Mouse (Mus musculus) embryonic facial prominence, embryonic 13.5 days (tissue): ENCODE data around the gene Rps10. TPM values are rescaled to one million over a fixed set of nuclear protein-coding genes. Genes with fewer than 3 reads are reported as not detected.

Experiments
- ATAC-seq: fragments of 200-750 bp; cut with Nextera tagmentation; 2 replicates; pipeline ENCODE4 v1.8.0; 2017; ENCODE audit warnings: low read depth; ENCODE audit not compliant: insufficient number of reproducible peaks, insufficient read depth, low FRiP score, low TSS enrichment
- H3K27ac ChIP-seq: fragments of 300-500 bp; sonication (generic); 2 replicates; pipeline ENCODE4 v1.5.1; 2015; ENCODE audit warnings: moderate library complexity, mild to moderate bottlenecking, inconsistent platforms
- H3K27me3 ChIP-seq: fragments of 300-500 bp; sonication (generic); 2 replicates; pipeline ENCODE4 v1.6.1; 2015; ENCODE audit warnings: mild to moderate bottlenecking, inconsistent platforms
- H3K36me3 ChIP-seq: fragments of 300-500 bp; sonication (generic); 2 replicates; pipeline ENCODE4 v1.6.1; 2015; ENCODE audit warnings: mild to moderate bottlenecking, inconsistent platforms
- H3K4me1 ChIP-seq: fragments of 300-500 bp; sonication (generic); 2 replicates; pipeline ENCODE4 v1.6.1; 2015; ENCODE audit warnings: inconsistent platforms
- H3K4me2 ChIP-seq: fragments of 300-500 bp; sonication (generic); 2 replicates; pipeline ENCODE4 v1.6.1; 2015; ENCODE audit warnings: moderate library complexity, mild to moderate bottlenecking, inconsistent platforms
- H3K4me3 ChIP-seq: fragments of 300-500 bp; sonication (generic); 2 replicates; pipeline ENCODE4 v1.5.1; 2015; ENCODE audit warnings: mild to moderate bottlenecking, inconsistent platforms
- H3K9ac ChIP-seq: fragments of 300-500 bp; sonication (generic); 2 replicates; pipeline ENCODE4 v1.6.1; 2015; ENCODE audit warnings: mild to moderate bottlenecking, inconsistent platforms
- H3K9me3 ChIP-seq: fragments of 300-500 bp; sonication (generic); 2 replicates; pipeline ENCODE4 v1.6.1; 2016; ENCODE audit warnings: inconsistent platforms
- WGBS: fragments of 180-500 bp; shearing (Covaris S2); methylation state at CpG from one replicate; pipeline ENCODE4 v1.1.7; 2015; ENCODE audit warnings: mixed read lengths; 5-methylcytosine and 5-hydroxymethylcytosine counted together
- polyA plus RNA-seq: library from polyadenylated mRNA; unstranded; fragments of >200 nt; fragmentation: Nextera tagmentation; extraction: Ambion mirVana; gene quantifications from 2 replicates; pipeline ENCODE4 v1.2.1, GENCODE M21; 2015

Gene Rps10
- polyA plus RNA-seq, 1 experiment from 2014 or later: 1,137 TPM

DNA sequence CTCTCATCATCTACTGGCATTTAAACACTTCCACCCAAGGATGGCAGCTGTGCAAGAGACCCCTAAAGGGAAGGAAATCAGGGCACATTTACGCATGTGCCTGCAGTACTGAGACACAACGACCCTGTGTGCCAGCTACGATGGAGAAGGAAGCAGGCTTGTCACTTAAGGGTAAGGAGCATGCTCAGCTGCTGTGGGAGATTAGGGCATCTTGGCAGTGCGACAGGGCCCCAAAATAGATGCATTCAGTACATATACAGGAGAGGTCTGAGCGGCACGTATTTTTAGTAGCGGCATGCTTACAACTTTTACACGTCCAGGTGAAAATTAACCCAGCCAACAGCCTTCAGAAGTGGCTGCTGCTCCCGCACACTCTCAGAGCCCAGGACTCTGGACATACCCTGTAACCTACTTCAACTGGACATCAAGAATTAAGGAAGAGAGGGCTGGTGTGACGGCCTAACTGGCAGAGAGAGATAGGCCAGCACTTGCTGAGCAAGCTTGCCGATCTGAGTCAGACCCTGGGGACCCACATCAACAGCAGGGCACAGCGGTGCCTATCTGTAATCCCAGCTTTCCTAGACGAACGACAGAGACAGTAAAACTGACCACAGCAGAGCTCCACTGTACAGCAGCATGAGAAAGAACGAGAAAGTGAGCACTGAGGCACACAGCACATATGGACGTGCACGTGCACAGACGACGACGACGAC, 32.8 kb downstream of the Rps10 start:
- Histone ChIP-seq H3K27ac (no peak overlapping the region), H3K4me1 (peaks cover 42% of the 10 kb centered on the region), H3K9me3 (no peaks in the 10 kb centered on the region), H3K9ac (no peak overlapping the region), H3K4me2 (no peak overlapping the region), H3K27me3 (no peaks in the 10 kb centered on the region), H3K4me3 (no peak overlapping the region), H3K36me3 (peaks cover 8% of the 10 kb centered on the region)
- no peak for ATAC-seq
- 81% methylated on average over 21 of the region's 21 CpGs for WGBS

DNA sequence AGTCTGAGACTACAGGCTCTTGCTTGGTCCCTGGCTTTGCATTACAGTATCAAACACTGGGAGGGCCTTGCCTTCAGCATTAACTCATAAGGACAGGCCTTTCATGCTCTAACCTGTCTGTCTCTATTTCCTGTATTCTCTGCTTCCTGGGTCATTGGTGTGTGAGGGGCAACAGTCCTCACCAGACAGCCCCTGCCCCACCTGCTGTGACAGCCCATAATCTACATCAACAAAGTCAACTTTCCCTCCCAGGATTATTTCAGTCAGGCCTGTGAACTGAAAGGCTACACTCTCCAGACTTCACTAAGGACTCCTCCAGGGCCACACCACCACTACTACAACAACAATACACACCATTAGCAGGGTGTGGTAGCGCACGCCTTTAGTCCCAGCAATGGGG, 33.4 kb downstream of the Rps10 start:
- ATAC-seq: no peak
- Histone ChIP-seq H3K27ac (no peak overlapping the region), H3K9me3 (no peaks in the 10 kb centered on the region), H3K4me3 (no peak overlapping the region), H3K36me3 (peaks cover 3% of the 10 kb centered on the region; the same call in 1 of the 2 replicates), H3K4me1 (peaks cover 49% of the 10 kb centered on the region), H3K4me2 (no peak overlapping the region), H3K9ac (no peak overlapping the region), H3K27me3 (no peaks in the 10 kb centered on the region)
- WGBS: 98% methylated on average over 2 of the region's 2 CpGs

DNA sequence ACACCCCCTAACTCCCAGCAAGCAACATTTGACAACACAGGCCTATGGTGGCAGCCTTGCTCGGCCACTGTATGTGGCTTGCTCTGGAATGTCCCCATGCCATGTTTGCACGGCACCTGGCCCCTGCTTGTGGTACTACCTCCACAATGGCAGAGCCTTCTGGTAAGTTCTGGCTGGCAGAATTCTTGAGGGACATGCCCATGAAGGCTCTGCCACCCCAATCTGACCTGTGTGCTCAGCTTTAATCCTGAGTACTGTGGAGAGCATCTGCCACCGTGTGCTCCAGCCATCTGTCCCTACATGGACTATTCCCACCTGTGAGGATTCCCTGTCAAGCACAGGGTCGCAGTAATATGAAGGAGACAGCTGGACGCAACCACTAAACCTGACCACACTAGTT, 35.6 kb downstream of the Rps10 start:
- no peak overlapping the region for H3K9ac ChIP-seq
- 73% methylated on average over 5 of the region's 5 CpGs for WGBS
- H3K27me3 ChIP-seq: no peaks in the 10 kb centered on the region
- no peak for ATAC-seq
- H3K36me3 ChIP-seq: peaks cover 13% of the 10 kb centered on the region
- no peak overlapping the region for H3K4me3 ChIP-seq
- no peaks in the 10 kb centered on the region for H3K9me3 ChIP-seq
- no peak overlapping the region for H3K4me2 ChIP-seq
- H3K4me1 ChIP-seq: peaks cover 45% of the 10 kb centered on the region
- H3K27ac ChIP-seq: no peak overlapping the region

DNA sequence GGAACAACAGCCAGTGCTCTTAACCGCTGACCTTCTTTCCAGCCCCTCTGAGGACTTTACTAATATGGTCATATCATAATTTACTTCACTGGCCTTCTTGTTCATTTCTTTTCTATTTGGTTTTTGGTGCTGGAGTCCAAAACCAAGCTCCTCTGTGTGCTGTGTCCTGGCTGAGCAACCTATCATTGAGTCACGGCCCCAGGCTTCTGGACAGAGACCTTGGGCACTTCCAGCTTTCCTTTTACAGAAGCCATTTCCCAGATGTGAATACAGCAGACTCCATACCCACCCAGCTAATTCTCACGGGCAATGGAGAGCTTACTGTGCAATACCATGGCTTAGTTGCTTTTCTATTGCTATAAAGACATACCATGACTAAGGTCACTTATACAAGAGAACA, 36.2 kb downstream of the Rps10 start:
- WGBS: 85% methylated on average over 3 of the region's 3 CpGs
- H3K27me3 ChIP-seq: no peaks in the 10 kb centered on the region
- no peak overlapping the region for H3K9ac ChIP-seq
- H3K4me2 ChIP-seq: no peak overlapping the region
- H3K27ac ChIP-seq: peak overlapping the region; percentile 8; the same call in 1 of the 2 replicates
- peaks cover 43% of the 10 kb centered on the region for H3K4me1 ChIP-seq
- H3K4me3 ChIP-seq: no peak overlapping the region
- peaks cover 19% of the 10 kb centered on the region for H3K36me3 ChIP-seq
- no peak for ATAC-seq
- no peaks in the 10 kb centered on the region for H3K9me3 ChIP-seq

DNA sequence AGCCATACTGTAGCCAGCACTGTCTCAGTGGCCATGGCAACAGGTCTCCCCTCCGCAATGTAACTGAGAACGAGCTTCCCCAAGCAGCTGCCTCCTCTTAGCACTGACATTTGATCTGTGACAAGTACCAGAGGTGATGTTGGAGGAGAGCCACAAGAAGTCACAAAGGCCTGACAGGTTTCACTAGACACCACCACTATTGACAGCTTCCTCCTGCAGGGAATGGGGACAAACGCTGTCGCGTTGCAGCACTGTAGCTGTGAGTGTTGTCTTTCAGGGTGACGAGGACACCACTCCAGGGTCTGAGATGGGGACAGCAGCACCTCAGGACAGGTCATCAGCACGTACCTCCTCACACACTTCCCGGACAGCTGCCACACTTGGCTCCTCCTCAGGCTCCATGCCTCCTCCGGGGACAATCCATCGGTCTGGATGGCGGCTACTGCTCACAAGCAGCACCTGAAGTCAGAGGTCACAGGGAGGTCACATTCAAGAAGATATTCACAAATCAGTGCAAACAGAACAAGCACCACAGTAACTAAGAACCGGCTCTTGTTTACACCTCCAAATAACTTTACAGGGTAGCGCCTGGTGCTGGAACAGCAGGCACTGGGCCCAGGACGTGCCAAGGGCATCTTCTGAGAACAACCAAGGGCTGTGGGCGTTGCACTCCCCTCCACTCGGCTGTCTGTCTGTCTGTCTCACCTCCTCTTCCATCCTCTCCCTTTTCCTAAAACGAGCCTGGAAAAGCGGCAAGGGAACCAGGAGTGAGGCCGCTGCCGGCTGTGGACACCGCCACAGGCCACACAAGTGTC, 39.9 kb downstream of the Rps10 start:
- H3K4me3 ChIP-seq: no peak overlapping the region
- no peak overlapping the region for H3K9ac ChIP-seq
- peaks cover 20% of the 10 kb centered on the region for H3K4me1 ChIP-seq
- no peaks in the 10 kb centered on the region for H3K9me3 ChIP-seq
- no peak for ATAC-seq
- H3K36me3 ChIP-seq: peaks cover 48% of the 10 kb centered on the region
- 75% methylated on average over 21 of the region's 21 CpGs for WGBS
- peak overlapping the region; percentile 22; the same call in 1 of the 2 replicates for H3K27ac ChIP-seq
- H3K4me2 ChIP-seq: no peak overlapping the region
- H3K27me3 ChIP-seq: no peaks in the 10 kb centered on the region

DNA sequence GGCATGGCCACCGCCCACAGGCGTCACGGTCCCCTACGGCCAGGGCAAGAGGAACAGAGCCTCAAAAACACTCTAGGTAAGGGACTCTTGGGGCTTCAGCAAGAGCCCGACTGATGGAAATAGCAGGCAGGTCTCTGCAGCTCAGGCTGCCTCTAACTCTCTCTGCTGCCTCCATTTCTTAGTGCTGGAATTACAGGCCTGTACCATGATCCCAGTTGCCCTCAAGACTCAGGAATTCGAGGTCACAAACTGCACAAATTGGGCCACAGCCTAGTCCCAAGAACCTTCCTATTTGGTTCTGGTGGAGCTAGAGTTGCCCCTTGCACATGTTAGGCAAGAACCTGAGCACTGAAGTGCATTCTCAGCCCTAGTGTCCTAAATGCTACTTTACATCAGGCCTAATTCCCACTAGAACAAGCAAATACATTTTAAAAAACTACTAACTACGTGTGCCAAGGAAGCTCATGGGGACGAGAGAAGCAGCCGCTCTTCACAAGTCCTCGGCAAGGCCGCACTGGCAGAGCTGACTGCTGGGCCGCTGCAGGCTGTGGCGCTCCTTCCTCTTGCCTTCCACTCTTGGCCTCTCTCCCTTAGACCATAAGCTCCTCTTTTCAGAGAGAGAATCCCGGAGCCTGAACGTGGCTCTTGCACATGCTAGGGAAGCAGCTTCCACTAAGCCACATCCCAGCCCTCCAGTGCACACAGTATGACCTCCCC, 40.7 kb downstream of the Rps10 start:
- H3K27me3 ChIP-seq: no peaks in the 10 kb centered on the region
- peaks cover 54% of the 10 kb centered on the region for H3K36me3 ChIP-seq
- H3K4me2 ChIP-seq: no peak overlapping the region
- H3K4me1 ChIP-seq: peaks cover 13% of the 10 kb centered on the region
- no peak overlapping the region for H3K9ac ChIP-seq
- no peak overlapping the region for H3K27ac ChIP-seq
- no peaks in the 10 kb centered on the region for H3K9me3 ChIP-seq
- no peak overlapping the region for H3K4me3 ChIP-seq
- ATAC-seq: no peak
- 87% methylated on average over 15 of the region's 15 CpGs for WGBS

DNA sequence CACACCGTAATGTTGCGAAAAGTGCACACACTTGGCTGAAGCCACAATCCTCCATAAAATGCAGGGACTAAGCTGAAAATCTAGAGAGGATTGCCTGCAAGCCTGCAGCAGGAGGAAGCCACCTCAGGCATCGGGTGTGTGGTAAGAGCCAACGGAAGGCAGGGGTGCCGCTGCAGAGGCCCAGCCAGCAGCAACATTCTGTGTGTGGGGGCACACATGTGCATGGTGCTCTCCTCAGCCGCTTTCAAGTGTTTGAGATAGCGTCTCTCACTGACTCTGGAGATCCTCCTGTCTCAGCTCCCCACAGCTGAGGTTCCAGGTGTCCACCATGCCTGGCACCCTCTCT, 43.9 kb downstream of the Rps10 start:
- 97% methylated on average over 7 of the region's 7 CpGs for whole genome bisulfite sequencing
- no peak overlapping the region for H3K9ac ChIP-seq
- no peak overlapping the region for H3K4me2 ChIP-seq
- H3K27ac ChIP-seq: no peak overlapping the region; the same call in 1 of the 2 replicates
- H3K4me1 ChIP-seq: 0 out of 2 replicates have a peak, but pooled peaks cover 12% of the 10 kb centered on the region
- no peak overlapping the region for H3K4me3 ChIP-seq
- no peaks in the 10 kb centered on the region for H3K9me3 ChIP-seq
- H3K27me3 ChIP-seq: no peaks in the 10 kb centered on the region
- peaks cover 69% of the 10 kb centered on the region for H3K36me3 ChIP-seq
- no peak for ATAC-seq

DNA sequence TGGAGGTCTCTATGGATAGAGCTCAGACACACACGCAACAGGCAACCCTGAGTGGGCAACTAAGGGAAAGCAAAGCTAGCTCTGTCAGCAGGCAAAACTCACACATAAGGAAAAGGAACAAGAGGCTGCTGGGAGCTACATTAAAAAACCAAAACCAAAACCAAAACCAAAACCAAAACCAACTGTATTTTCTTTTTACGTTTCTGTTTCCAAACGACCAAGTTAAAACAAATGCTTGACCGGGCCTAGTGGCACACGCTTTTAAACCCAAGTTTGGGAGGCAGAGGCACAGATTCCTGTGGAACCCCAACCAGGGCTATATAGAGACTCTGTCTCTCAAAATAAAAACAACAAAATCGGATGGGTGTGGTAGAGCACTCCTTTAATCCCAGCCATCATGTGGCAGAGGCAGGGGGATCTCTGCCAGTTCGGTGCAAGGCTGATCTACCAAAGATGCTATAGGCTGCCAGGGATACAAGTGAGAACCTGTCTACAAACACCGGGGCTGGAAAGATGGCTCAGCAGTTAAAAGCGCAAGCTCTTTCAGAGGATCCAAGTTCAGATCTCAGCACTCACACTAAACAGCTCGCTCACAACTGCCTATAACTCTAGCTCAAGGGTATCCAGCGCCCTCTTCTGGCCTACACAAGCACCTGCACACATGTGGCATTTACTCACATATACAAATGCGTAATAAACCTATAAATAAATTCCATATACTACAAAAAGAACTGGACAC, 44.5 kb downstream of the Rps10 start:
- H3K9me3 ChIP-seq: no peaks in the 10 kb centered on the region
- 0 out of 2 replicates have a peak, but pooled peaks cover 12% of the 10 kb centered on the region for H3K4me1 ChIP-seq
- 81% methylated on average over 12 of the region's 12 CpGs for WGBS

DNA sequence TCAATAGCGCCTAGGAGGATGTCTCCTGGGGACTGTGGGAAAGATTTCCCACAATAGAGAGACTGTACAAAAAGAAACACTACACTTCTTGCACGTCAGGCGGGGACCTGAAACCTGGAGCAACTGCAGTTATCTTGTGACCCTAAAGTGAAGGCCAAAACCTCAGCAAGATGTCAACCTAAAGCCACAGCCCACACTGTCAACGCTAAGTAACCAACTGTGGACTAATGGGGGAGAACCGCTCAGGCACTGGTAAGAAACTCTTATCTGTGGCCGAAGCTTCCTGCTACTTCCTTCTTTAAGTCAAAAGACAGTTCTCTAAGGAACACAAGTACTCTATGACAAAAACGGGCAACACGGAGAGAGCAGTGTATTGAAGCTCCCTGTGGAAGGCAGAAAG, 48.2 kb downstream of the Rps10 start:
- H3K9ac ChIP-seq: no peak overlapping the region
- no peaks in the 10 kb centered on the region for H3K9me3 ChIP-seq
- ATAC-seq: no peak
- WGBS: 72% methylated on average over 8 of the region's 8 CpGs
- no peak overlapping the region for H3K27ac ChIP-seq
- H3K4me3 ChIP-seq: no peak overlapping the region
- 0 out of 2 replicates have a peak, but pooled peaks cover 12% of the 10 kb centered on the region for H3K4me1 ChIP-seq
- no peak overlapping the region for H3K4me2 ChIP-seq
- peaks cover 63% of the 10 kb centered on the region for H3K36me3 ChIP-seq
- H3K27me3 ChIP-seq: no peaks in the 10 kb centered on the region

More for the DNA sequence above, 44.5 kb downstream of the Rps10 start:
- Histone ChIP-seq H3K4me3 (no peak overlapping the region), H3K36me3 (peaks cover 67% of the 10 kb centered on the region), H3K4me2 (no peak overlapping the region), H3K27me3 (no peaks in the 10 kb centered on the region), H3K9ac (no peak overlapping the region), H3K27ac (no peak overlapping the region)
- no peak for ATAC-seq

DNA sequence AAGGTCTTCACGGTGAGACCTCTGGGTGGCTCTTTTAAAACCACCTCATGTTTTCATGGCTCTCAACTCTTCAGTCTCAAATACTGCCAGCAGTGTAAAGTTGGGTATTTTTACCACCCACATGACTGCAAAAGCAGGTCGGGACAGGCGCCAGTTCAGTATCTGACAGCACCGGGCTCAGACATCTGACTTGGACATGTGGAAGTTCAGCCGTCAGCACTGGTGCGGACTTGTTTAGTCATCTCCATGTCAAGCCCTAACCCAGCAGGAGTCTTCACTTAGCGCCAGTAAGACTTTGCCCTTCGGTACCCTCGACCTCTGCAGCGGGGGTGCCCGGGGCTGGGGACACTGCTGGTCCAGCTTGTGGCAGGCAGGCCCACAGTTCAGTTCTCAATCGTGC, 49.2 kb downstream of the Rps10 start:
- 77% methylated on average over 12 of the region's 12 CpGs for WGBS
- Histone ChIP-seq H3K4me3 (no peak overlapping the region), H3K9me3 (no peaks in the 10 kb centered on the region), H3K9ac (no peak overlapping the region), H3K4me2 (no peak overlapping the region), H3K27me3 (no peaks in the 10 kb centered on the region), H3K27ac (no peak overlapping the region), H3K36me3 (peaks cover 64% of the 10 kb centered on the region), H3K4me1 (0 out of 2 replicates have a peak, but pooled peaks cover 12% of the 10 kb centered on the region)
- no peak for ATAC-seq

DNA sequence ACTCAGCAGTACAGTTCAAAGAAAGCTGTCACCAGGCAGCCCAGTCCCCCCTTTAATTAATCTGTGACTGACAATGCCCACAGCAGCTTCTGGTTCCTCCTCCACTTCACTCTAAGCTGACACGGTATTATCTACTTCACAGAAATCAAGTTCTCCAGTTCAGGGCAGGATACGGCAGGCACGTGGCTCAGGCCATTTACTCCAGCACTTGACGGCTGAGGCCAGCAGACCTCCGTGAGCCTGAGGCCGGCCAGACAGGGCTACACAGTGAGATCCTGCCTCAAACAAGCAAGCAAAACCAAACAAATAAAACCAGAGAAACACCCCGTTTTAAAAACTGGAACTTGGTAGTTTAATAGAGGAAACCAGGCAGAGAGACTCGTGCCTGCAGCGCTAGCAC, 49.8 kb downstream of the Rps10 start:
- no peaks in the 10 kb centered on the region for H3K9me3 ChIP-seq
- no peak overlapping the region for H3K9ac ChIP-seq
- peaks cover 66% of the 10 kb centered on the region for H3K36me3 ChIP-seq
- no peak overlapping the region for H3K27ac ChIP-seq
- no peak overlapping the region for H3K4me3 ChIP-seq
- H3K4me2 ChIP-seq: no peak overlapping the region
- H3K27me3 ChIP-seq: no peaks in the 10 kb centered on the region
- WGBS: 74% methylated on average over 9 of the region's 9 CpGs
- H3K4me1 ChIP-seq: 0 out of 2 replicates have a peak, but pooled peaks cover 12% of the 10 kb centered on the region
- no peak for ATAC-seq
